Mouse (Mus musculus) right cerebral cortex, postnatal 14 days (tissue): ENCODE measurements around the gene Mpp4.
A peak's percentile ranks its signal among the peaks of the same experiment; 100 is the strongest.

Source experiments
- DNase-seq: peaks from one replicate; pipeline ENCODE4 v3.0.0; 2022

Mpp4 gene

DNA sequence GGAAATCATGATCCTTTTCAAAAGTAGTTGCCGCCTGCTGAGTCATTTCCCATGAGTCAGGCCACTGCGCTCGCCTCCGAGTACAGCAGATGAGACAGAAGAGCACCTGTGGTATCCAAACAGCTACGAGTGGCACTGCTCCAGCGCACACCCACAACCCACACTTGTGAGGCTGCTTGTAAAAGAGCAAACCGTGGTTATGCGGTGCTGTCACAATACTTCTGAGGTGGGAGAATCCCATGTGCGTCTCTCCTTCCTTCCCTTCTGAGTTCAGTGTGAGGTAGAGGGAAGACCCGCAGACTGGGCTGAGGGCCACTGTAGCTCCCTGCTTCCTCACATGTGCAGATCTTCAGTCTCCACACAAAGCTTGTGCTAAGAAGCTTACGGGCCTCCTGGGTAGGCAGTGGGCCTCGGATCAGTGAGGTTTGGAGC lies at the start of gene Mpp4:
TSS of gene Mpp4 (minus strand) at position 360 of the 432 bp plus-strand sequence.
- peak; percentile 68 for DNase-seq

DNA sequence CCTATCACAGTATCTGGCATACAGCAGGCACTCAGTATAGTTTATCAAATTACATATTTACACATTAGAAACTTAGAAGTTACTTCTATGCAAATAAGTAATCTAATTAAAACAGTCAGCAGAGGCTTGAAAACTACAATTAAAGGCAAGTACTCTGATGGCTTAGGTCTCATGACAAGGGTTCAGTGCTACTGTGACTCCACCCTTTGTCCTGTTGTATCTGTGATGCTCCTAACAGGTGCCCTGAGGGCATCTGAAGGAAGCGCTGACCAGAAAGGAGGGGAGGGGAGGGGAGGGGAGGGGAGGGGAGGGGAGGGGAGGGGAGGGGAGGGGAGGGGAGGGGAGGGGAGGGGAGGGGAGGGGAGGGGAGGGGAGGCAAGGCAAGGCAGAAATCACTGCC lies 49.8 kb upstream of the Mpp4 start:
- no peak for DNase-seq

DNA sequence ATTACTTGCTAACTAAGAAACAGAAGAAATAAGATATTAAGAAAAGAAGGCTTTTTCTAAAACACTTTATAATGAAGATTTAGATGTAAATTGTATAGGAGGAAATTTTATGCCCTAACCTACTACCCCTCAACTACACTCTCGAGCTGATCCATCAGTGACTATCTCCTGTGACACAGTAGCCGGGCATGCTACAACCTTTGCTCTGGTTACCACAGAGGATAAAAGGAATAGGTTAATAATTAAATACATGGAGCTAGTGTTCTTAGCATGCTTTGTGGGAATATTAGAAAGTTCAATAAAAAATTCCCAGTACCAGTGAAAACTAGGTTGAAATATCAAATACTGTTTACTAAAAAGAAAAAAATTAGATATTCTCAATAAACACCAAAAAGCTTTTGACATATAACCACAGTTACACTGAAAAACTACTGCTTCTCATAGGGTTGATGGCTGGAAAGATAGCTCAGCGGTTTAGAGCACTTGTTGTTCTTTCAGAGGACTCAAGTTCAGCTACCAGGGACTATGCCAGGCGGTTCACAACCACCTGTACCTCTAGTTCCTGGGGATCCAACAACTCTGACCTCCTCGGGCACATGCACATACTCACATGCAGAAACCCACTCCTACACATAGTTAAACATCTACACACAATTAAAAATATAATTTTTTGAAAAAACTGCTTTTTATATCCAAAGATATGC lies 49.0 kb upstream of the Mpp4 start:
- no peak for DNase-seq

DNA sequence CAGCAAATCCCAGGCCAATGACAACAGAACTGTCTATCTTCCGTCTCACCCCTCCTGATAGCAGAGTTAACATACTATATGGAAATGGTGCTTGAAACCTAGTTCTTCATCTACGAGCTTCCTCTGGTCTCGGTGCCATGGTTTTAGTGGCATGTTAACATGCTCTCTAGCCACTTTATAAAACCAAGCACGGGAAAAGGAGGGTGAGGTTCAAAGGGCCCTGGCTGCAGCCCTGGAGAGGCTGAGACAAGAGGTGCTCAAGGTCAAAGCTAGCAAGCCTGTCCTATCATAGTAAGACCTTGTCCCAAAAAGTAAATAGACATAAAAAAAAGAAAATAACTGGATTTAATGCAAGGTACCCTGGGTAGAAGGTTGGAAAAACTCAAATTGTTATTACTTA lies 48.5 kb upstream of the Mpp4 start:
- no peak for DNase-seq

DNA sequence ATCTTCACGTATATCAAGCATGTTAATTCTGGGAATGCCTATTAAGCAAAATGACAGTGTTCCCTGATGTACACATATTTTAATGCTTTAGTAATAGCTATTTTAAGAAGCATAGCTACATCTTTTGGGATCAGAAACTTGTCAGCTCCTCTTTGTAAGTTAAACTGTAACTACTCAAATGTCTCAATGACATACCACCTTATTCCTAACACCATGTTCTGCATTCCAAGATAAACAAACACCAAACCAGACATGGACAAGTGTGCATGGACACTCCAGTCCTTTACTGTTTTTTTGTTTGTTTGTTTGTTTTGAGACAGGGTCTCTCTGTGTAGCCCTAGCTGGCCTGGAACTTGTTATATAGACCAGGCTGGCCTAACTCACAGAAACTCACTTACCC lies 45.1 kb upstream of the Mpp4 start:
- DNase-seq, result no peak

DNA sequence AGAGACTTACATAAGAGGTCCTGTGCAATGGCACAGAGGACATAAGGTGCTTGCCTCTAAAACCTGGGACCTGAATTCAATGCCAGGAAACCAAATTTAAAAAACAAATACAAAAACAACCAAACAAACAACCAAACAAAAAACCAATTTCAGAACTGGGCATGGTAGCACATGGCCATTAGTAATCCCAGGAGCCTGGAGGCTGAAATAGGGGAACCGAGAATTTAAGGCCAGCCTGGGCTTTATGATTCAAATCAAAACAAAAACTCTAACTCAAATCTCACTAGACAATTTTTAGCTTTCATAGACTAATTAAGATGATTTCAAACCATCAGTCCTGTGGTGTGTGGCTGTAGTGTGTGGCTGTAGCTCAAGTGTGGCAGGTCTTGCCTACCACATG lies 41.3 kb upstream of the Mpp4 start:
- DNase-seq, result no peak

DNA sequence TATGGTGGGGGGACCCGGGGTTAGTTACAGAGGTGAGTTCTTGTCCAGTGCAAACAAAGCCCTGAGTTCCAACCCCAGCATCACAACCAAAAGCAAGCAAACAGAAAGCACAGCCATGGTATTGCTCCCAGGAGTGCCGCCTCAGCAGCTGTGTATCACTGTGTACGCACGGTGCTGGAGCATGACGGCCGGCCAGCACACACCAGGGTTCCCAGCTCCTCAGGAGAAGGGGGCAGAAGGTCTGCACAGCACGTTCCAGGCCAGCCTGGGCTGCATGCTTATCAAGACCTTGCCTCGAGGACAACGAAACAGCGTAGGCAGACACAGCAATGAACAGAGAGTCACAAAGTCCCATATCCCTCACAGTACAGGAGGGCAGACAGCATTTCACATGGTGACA lies 39.2 kb upstream of the Mpp4 start:
- no peak for DNase-seq

DNA sequence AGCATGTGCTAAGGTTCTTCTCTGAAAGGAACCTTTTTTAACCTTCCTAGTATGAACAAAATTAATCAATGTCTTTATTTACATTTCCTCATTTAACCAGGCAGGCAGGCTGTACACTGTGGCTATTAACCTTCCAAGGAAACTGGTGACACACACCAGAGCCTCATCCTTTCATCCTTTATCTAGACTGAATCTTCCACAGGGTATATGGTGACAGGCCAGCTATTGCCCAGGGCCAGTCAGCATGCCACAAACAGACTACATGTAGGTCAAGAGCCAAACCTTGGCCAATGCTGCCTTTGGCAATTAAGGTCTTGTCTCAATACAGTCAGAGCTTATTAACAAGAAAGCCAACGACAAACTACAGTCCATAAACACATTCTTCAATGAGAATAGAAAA lies 38.4 kb upstream of the Mpp4 start:
- DNase-seq, result no peak

DNA sequence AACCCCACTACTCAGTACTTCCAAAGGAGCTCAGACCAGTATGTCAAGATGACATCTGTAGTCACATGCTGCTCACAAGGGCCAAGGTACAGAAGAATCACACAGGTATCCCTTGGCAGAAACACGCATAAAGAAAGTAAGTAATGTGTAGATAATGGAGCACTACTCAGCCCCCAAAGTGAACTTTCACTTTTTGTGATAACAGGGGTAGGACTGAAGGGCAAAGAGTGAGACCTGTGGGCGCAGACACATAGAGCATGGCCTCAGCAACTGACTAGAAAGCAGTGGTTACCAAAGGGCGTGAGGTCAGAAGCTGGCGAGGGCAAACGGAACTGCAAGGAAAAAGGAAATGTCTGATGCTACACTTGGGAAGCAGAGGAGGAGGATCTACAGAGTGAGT lies 37.8 kb upstream of the Mpp4 start:
- DNase-seq, result no peak

DNA sequence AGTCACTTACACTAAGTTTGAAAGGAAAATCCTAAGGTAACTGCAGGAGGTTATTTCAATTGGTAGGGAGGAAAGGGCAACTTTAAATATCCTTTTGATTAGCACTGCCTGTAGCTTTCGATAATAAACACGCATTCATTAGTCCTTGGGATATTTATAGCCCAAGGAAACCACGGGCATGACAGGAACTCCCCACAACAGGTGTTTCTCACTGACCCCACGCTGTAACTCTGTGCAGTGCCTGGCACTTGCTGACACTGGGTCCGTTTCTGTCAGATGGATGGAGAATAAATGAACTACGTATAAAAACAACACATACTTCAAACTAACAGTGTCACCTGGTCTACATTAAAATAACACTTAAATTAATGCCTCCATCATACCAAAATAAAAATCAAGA lies 31.8 kb upstream of the Mpp4 start:
- DNase-seq, result no peak

DNA sequence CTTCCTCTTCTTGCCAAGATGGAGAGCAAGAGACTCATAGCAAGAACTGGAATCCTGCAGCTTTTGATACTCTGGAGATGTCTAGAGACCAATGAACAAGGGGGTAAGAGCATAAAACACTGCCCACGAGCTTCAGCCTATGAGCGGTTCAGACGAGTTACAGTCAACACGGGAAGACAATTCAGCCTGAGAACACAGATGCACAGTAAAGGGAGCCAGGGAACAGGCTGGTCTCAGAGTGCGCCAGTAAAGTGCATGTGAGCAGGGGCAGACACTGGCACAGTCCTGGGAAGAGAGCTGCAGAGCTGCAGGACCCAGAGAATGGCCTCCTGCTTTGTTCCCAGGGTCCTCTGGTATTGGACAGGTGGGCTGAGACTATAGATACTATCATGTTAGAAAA lies 24.6 kb upstream of the Mpp4 start:
- DNase-seq, result no peak

DNA sequence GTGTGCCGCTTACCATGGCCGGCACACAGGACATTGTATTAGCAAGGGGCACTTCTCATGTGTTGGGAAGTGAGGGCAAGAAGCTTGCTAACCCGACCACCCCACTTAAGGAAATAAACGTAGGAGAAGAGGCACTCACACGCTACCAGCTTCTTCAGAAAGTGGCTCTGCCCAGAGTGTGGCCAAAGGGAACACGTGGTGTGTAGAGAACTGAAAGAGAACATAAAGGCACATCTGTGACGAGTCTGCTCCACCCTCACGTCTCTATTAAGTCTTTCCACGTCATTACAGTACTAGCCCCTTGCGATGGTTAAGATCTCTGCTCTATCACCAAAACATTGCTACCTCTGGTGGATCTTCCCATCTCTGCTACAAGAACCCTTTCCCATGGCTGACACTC lies 23.1 kb upstream of the Mpp4 start:
- DNase-seq, result no peak

DNA sequence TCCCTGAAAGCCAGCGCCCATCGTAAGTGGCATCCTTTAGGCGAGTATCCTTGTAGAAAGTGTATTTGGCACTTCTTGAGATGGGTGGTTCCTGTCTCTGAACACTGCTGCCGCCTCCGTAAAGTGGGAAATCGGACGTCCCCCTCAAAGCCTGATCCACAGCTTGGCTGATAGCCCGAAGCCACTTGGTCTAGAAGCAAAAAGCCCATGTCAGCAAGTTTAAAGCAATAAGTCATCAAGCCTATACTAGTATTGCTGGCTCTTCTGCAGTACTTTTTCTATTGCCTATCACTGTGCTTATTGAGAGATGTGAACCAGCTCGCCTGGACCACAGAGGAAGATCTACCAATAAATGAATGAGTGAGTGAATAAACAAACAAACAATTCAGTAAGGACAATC lies 22.2 kb upstream of the Mpp4 start:
- no peak for DNase-seq

DNA sequence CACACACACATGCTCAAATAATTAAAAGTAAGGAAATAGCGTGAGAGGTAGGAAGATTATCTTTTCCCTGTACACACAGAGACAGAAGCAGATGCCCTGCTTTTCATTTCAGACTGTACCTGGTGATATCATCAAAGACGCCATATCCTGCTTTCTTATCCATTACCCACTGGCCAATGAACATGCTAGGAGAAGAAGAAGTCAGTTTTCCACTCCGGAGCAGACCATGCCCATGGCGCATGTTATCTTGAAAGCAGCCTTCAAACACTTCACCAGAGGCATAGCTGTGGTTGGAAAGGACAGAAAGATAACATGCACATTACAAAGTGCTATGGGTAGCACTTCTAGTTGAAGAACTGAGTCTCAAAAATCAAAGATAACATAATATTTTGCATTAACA lies 19.9 kb upstream of the Mpp4 start:
- no peak for DNase-seq

DNA sequence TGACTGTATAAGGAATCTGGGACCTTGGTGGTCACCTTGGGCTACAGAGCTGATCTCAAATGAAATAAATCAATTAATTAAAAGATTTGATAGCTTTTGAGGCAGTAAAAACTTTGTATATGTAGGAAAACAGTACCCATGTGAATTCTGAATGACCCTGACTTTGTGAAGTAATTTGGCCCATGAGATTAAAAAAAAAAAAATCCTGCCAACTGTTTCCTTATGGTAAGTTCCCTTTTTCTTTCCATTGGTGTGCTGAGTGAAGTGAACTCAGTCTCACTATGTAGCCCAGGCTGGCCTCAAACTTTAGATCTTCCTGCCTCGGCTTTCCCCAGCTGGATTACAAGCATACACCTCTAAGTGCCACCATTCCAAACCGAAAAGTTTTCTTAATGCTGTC lies 19.2 kb upstream of the Mpp4 start:
- DNase-seq, result no peak

DNA sequence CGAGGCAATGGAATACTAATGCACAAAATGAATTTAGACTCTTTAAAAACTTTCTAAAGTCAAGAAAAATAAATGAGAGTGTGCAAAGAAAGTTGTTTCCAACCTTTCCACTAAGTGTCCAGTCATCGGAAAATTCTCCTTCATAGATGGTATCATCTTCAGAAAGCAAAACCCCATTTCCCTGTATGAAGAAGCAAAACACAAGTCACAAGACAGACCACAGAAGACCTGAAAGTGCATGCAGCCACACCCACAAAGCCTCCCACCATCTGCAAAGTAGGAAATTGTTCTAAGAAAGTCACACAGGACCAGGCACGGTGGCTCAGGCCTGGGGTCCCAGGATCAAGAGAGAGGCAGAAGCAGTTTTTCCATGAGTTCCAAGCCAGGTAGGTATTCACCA lies 16.8 kb upstream of the Mpp4 start:
- DNase-seq, result no peak

DNA sequence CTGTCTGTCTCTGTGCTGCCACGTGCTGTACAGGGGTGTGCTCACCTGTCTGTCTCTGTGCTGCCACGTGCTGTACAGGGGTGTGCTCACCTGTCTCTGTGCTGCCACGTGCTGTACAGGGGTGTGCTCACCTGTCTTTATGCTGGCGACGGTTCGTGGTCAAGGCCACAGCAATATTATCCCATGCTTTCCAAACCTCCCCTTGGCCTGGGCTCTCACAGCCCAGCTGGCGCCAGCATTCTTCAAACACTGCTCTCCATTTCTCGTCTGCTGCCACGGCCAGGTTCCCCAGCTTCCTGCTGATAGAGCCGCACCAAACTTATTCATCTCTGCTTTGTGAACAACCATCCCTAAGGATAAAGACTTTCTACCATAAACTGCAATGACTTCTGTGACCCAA lies 15.2 kb upstream of the Mpp4 start:
- DNase-seq, result no peak

DNA sequence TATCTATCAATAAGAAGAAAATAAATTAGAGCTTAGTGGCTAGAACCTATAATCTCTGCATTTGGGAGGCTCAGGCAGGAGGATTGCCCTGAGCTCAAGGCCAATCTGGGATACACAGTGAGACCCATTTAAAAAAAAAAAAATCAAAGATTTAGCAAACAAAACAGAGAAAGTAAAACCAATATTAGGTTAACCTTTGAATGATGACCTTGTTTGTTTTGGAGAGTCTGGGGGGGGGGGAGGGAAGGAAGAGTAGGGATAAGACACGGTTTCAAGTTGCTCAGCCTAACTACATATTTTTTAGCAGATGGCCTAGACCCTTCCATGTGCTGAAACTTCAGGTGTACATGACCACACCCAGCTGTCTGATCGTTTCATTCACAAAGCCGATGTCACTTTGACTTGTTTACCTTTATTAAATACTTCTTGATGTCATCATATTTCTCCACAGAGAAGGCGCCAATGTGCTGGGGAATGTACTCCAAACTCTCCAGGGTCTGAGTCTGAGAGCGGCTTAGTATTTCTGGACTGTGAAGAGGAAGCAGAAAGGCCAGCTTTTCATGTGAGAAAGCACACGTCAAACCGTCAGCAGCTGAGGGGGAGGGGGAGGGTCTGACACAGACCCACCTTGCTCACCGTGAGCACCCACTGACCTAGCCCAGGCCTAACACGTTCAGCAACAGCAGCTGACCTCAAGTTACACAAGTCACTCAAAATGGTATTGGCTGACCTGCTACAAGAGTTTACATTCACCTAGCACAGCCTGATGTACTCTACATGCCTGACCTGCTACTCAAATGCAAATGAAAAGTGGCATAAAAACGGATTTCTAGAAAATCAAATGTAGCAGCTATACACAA lies 11.6 kb upstream of the Mpp4 start:
- no peak for DNase-seq

DNA sequence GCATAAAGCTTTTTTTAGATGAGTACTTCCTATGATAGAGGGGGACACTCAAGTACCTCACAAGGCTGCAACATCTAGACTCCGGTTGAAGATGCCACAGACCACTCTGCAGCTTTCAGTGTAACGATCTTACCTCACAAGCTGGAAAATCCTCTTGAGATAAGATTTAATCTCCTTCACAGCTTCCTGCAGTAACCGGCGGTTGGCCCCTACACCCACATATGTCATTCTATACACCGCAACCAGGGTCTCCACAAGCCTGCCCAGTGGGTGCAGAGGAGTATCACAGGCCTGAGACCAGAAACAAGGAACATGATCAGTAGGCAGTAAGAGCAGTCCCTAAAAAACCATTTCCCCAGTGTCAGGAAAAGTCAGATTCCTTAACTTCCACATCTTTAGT lies 9.8 kb upstream of the Mpp4 start:
- no peak for DNase-seq

DNA sequence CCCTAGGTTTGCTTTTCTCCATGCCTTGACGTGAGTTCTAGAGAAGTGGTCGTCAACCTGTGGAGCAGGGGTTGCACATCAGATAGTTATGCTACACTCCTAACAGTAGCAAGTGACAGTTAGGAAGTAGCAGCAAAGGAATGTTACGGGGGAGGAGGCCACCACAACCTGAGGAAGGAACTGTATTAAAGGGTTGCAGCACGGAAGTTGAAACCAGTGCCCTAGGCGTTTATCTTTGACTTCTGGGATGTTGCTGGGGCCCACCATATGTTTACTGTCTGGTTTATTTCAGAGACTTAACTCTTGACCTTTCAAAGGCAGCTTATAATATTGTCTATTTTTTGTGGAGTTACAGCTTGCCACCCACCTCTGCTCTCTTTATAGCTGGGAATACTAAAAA lies 8.7 kb upstream of the Mpp4 start:
- no peak for DNase-seq

DNA sequence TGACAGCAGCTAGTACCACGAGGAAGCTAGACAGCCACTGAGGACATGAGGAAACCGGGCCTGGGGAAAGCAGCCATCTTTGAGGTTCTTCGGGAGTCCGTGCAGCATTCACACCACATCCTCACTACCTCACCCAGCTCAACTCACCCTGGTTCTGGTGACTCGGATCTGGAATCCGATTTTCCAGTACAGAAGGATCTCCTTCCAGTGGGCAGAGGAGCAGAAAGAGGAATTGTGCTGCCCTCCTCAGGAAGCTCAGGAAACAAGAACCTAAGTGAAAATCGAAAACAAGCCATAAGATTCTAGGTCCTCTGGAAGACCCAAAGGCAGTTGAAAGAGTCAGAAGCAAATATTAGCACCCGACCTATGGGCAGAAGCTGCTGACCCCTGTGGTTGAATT lies 7.1 kb upstream of the Mpp4 start:
- DNase-seq, result no peak

DNA sequence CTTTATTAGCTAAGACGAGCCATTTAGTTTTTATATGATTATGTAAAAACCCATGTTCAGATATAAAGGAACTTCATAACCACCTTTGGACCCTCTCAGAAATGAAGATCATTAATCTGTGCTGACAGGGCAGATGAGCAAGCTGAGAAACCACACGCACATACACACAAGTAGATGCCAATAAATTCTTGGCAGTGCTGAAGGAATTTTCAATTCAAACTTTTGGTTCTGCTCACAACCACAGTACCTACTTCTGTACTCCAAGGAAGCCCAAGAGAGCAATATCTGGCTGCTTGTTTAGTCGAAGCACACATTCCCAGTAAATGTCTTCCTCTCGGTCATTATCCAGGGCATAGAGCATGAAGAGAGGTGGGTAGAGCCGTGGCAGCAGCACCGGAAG lies 6.4 kb upstream of the Mpp4 start:
- DNase-seq, result no peak

DNA sequence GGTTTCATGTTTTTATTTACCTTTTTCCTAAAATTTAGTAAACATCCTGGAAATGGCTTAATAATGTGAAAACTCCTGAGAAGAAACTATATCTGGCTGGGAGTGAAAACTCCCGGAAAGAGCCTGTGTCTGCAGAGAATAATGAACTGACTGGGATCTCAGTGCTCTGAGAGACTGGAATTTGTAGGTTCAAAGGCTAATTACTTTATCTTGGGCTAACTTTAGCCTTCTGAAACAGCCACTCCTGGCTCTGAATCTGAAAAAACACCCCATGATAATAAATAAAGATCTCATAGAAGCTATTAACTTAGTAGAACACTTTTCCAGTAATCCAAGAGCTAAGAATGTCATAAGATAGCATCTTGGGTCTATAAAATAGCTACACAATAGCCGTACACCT lies 5.4 kb upstream of the Mpp4 start:
- DNase-seq, result no peak

DNA sequence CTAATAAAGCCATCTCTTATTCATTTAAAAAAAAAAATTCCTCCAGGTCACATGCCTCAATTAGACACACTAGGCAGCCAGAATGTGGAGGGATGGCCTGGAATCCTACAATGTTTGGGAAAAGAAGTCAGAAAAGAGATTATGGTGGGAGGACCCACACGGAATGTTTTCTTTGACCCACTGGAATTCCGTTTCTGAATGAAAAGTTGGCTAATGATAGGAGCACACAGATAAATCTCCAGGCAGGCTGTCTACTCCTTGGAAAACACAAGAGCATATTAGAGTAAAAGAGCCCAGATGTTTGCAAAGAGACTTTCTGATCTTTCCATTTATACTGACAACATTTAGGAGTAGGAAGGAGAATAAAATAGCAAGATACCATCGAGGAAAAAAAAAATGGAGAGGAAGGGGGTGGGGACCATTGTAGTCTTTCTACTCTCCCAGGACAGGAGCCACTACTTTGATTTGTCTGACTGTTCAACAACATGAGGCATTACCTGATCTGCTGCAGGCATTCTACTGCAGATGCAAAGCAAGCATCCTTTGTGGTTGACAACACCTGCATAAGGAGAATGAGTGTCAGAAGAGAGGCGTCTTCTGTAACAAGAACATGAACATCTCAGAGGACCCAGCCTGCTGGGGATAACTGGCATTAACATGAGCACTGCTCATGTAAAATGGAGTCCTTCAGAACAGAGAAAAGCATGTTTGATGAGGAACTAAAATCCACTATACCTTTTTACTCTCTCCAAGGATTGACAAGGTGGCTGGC lies 4.7 kb upstream of the Mpp4 start:
- no peak for DNase-seq
